Mouse (Mus musculus): ENCODE measurements at regions not wholly inside any gene's neighbourhood (a gene's known extent, or its start where the extent isn't known, plus 50 kb on each side); places are given as distances from the start of the nearest gene placed in this dataset.

DNA sequence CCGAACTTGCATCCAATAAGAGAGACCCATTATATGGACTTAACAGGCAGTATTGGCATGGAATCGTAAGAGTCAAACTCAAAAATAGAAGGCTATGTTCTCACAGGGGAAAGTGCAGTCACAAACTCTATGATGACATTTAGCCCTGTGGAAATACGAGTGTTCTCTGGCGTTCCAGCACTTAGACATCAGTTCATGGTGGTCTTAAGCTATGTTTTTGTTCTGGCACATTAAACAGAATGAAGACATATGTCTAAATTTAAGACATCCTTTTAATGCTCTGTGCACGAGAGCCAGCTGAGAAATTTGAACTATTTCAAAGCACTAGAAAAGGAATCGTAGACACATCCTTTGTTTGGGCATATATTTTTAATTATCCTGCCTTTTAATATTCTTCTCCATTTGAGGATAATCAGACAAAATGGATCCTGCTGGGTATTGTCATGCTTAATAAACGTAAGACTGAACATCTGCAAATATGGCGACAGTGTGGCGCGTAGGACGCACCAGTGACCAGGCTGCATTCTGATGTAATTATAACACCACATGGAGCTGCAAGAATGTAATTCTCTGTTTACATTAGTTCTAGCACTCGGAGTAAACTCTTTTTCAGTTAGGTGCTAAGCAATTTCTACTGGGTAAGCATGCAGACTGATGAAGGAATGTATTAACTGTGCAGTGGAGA, 114.3 kb downstream of the Dkk1 start:
- DNase-seq = no peak

DNA sequence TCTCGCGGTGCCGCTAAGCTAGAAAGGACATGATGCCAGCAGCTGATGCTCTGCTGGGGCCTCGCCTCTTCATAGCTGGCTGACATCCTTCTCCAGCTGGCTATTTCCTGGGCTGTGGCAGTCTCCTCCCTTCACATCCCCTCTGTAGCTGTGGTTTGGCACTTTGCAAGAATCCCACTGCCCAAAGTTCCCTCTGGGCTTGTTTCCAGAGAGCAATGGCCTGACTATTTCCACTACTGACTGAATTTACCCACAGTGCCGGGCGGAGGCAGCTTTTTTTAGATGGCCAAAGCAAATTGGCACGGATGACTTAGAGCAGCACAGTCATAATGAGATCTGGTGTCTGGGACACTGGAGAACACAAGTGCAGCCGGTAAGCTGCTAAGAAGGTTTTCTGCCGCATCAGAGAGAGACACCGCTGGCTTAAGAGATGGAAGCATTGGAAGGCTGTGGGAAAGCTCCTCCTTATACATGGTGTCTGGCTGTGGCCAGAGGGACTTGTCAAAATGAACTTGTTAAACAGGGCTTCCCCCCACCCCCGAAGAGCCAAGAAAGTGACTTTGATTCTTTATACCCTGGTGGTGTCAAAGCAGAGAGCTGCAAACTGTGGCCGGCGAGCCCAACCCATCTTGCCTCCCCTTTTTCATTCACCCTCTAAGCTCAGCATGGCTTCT, 98.5 kb downstream of the Dkk1 start:
- DNase-seq = no peak

DNA sequence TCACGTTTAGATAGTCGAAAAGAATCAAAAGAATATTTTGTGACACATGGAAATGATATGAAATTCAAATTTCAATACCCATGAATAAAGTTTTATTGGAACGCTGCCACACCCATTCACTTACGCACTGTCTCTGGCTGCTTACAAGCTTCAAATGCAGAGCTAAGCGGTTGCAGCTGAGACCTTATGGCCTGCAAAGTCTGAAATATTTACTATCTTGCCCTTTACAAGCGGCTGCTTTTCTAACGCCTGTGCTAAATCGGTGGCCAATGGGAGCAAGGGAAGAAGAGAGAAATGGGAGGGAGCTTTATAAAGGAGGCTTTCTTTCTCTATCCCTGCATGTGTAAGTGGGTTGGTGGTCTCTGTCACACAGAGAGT, 97.9 kb downstream of the Dkk1 start:
- no peak for DNase-seq

DNA sequence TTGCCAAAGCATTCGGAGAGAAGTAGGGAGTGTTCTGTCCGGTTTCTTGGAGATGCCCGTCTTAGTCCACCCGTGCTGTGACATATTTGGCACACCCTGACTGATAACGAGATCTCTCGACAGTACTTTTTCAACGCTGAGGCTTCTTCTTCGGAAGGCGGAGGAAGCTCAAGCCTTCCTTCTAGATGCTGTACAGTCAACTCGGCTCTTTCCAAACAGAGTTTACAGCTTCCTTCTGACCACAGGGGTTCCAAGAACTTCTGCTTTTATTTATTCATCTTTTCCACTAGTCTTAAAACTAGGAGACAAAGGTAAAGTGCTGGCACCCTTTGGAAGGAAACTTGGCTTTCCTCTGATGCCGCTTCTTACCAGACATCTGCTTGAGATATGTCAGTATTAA, 96.8 kb downstream of the Dkk1 start:
- no peak for DNase-seq

DNA sequence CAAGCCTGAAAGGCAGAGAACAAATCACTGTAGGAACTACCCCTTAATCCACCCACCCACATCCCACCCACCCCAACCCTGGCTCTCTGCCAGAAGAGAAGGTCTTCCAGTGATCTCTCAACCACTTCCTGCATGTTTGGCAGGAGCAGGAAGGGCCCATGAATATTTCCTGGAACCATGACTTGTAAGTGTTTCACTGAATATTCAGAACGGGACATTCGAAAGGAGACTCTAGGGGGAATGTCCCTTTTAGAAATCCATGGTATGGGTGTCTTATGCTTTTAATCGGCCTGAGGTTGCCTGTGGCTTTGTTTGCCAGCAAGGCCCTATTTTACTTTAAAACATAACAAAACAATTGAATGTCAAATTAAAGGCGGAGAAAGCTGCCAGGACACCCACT, 66.0 kb downstream of the Dkk1 start:
- no peak for DNase-seq

DNA sequence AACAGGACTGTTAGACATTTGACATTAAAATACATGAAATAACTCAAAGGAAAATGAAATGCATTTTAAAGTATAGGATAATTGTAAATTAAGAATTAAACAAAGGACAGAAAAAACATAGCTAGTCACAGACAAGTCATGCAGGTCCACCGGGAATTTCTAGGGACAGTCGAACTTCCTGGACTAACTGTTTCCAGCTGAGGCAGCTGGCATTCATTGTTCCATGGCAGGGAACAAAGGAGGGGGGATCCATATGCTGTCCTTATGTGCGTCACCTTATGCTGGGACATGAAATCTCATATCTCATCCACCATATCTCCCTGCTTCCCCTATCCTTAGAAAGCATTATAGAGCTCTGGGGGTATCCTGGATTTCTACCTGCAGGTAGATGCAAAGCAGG, 59.7 kb downstream of the Dkk1 start:
- DNase-seq = no peak

DNA sequence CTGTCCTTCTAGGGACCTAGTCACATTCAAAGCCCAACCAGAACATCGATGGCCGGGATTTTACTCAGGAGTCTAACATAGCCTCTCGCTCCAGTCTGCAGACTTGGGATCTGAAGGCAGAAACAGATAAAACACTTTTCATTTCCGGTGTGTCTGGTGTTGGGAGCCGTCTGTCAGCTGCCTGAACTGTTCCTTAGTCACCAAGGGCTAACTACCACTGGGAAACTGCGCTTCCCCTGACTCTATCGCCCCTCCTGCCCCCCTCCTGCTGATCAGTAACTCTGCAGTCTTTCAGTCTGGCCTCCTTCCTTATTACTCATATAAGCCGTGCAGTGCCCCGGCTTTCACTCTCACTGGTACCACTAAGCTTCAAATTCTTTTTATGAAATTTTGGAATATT, 58.5 kb downstream of the Dkk1 start:
- no peak for DNase-seq

Measured in thymus, postnatal 14 days (tissue).